Mouse (Mus musculus) neural tube, embryonic 12.5 days (tissue): ENCODE measurements around the gene Fam207a. TPM values are rescaled to one million over a fixed set of nuclear protein-coding genes. Genes with fewer than 3 reads are reported as not detected.

ENCODE experiments used
- ATAC-seq: fragments of 200-750 bp; cut with Nextera tagmentation; 2 replicates; pipeline ENCODE4 v1.8.0; 2017; ENCODE audit warnings: low read depth, mild to moderate bottlenecking, moderate TSS enrichment, moderate library complexity; ENCODE audit not compliant: low FRiP score
- H3K27ac ChIP-seq: fragments of 300-500 bp; sonication (generic); 2 replicates; pipeline ENCODE4 v1.5.1; 2016
- H3K27me3 ChIP-seq: fragments of 300-500 bp; sonication (generic); replicated peaks from 2 replicates; pipeline ENCODE4 v1.6.1; 2016; ENCODE audit warnings: mild to moderate bottlenecking
- H3K36me3 ChIP-seq: fragments of 300-500 bp; sonication (generic); 2 replicates; pipeline ENCODE4 v1.6.1; 2016; ENCODE audit warnings: mild to moderate bottlenecking
- H3K4me1 ChIP-seq: fragments of 300-500 bp; sonication (generic); 2 replicates; pipeline ENCODE4 v1.6.1; 2016
- H3K4me2 ChIP-seq: fragments of 300-500 bp; sonication (generic); replicated peaks from 2 replicates; pipeline ENCODE4 v1.6.1; 2016; ENCODE audit warnings: mild to moderate bottlenecking
- H3K4me3 ChIP-seq: fragments of 300-500 bp; sonication (generic); 2 replicates; pipeline ENCODE4 v1.5.1; 2016
- H3K9ac ChIP-seq: fragments of 300-500 bp; sonication (generic); 2 replicates; pipeline ENCODE4 v1.6.1; 2016; ENCODE audit warnings: mild to moderate bottlenecking
- H3K9me3 ChIP-seq: fragments of 300-500 bp; sonication (generic); 2 replicates; pipeline ENCODE4 v1.6.1; 2016; ENCODE audit warnings: mild to moderate bottlenecking
- WGBS: fragments of 180-500 bp; shearing (Covaris S2); methylation state at CpG from one replicate; pipeline ENCODE4 v1.1.7; 2016; 5-methylcytosine and 5-hydroxymethylcytosine counted together
- polyA plus RNA-seq: library from polyadenylated mRNA; unstranded; fragments of >200 nt; fragmentation: Nextera tagmentation; extraction: Ambion mirVana; gene quantifications from 2 replicates; pipeline ENCODE4 v1.2.1, GENCODE M21; 2016

Gene Fam207a
- polyA plus RNA-seq, 1 experiment from 2014 or later = 46.4 TPM

- Histone ChIP-seq H3K4me2 (no peak overlapping the region), H3K36me3 (no peaks in the 10 kb centered on the region), H3K9me3 (no peaks in the 10 kb centered on the region), H3K4me1 (no peaks in the 10 kb centered on the region), H3K27me3 (no peaks in the 10 kb centered on the region), H3K9ac (no peak overlapping the region), H3K27ac (no peak overlapping the region), H3K4me3 (no peak overlapping the region)
- no peak for ATAC-seq
- WGBS = 57% methylated on average over 7 of the region's 7 CpGs
These were observed 59.1 kb downstream of the Fam207a start for GRCm38 (mm10) chr10:77456507-77456906.

- H3K4me2 ChIP-seq = no peak overlapping the region
- ATAC-seq = no peak
- H3K27me3 ChIP-seq = no peaks in the 10 kb centered on the region
- no peaks in the 10 kb centered on the region for H3K4me1 ChIP-seq
- no peaks in the 10 kb centered on the region for H3K36me3 ChIP-seq
- H3K4me3 ChIP-seq = no peak overlapping the region
- 88% methylated on average over 14 of the region's 14 CpGs for WGBS
- H3K27ac ChIP-seq = no peak overlapping the region
- H3K9ac ChIP-seq = no peak overlapping the region
- H3K9me3 ChIP-seq = no peaks in the 10 kb centered on the region
These were observed 60.2 kb downstream of the Fam207a start for GRCm38 (mm10) chr10:77455251-77456010.

GRCm38 (mm10) chr10:77454795-77455194, 60.8 kb downstream of the Fam207a start:
- 77% methylated on average over 6 of the region's 6 CpGs for WGBS
- Histone ChIP-seq H3K9me3 (no peaks in the 10 kb centered on the region), H3K4me2 (no peak overlapping the region), H3K36me3 (no peaks in the 10 kb centered on the region), H3K4me3 (no peak overlapping the region), H3K4me1 (no peaks in the 10 kb centered on the region), H3K9ac (no peak overlapping the region), H3K27ac (no peak overlapping the region), H3K27me3 (no peaks in the 10 kb centered on the region)
- no peak for ATAC-seq

GRCm38 (mm10) chr10:77451822-77452221, 63.8 kb downstream of the Fam207a start:
- ATAC-seq = no peak
- Histone ChIP-seq H3K4me1 (no peaks in the 10 kb centered on the region; the same call in 1 of the 2 replicates), H3K4me2 (no peak overlapping the region), H3K36me3 (no peaks in the 10 kb centered on the region), H3K9ac (no peak overlapping the region), H3K4me3 (no peak overlapping the region), H3K27me3 (no peaks in the 10 kb centered on the region), H3K27ac (no peak overlapping the region), H3K9me3 (no peaks in the 10 kb centered on the region)
- 94% methylated on average over 4 of the region's 4 CpGs for WGBS

- no peak for ATAC-seq
- Histone ChIP-seq H3K4me1 (no peaks in the 10 kb centered on the region; the same call in 1 of the 2 replicates), H3K9ac (no peak overlapping the region), H3K9me3 (0 out of 2 replicates have a peak, but pooled peaks cover under 1% of the 10 kb centered on the region), H3K4me2 (no peak overlapping the region), H3K4me3 (no peak overlapping the region), H3K27me3 (no peaks in the 10 kb centered on the region), H3K27ac (no peak overlapping the region), H3K36me3 (no peaks in the 10 kb centered on the region)
These were observed 65.5 kb downstream of the Fam207a start for GRCm38 (mm10) chr10:77450159-77450464.

- ATAC-seq = no peak
- Histone ChIP-seq H3K27me3 (no peaks in the 10 kb centered on the region), H3K9ac (no peak overlapping the region), H3K27ac (no peak overlapping the region), H3K9me3 (0 out of 2 replicates have a peak, but pooled peaks cover 5% of the 10 kb centered on the region), H3K4me1 (no peaks in the 10 kb centered on the region; the same call in 1 of the 2 replicates), H3K36me3 (no peaks in the 10 kb centered on the region), H3K4me2 (peak overlapping the region; percentile 42), H3K4me3 (no peak overlapping the region)
- 47% methylated on average over 23 of the region's 23 CpGs for WGBS
These were observed 66.0 kb downstream of the Fam207a start for GRCm38 (mm10) chr10:77449315-77450158.

- Histone ChIP-seq H3K9ac (no peak overlapping the region), H3K4me3 (no peak overlapping the region), H3K4me2 (no peak overlapping the region), H3K36me3 (no peaks in the 10 kb centered on the region), H3K27me3 (no peaks in the 10 kb centered on the region), H3K4me1 (no peaks in the 10 kb centered on the region; the same call in 1 of the 2 replicates), H3K27ac (no peak overlapping the region), H3K9me3 (0 out of 2 replicates have a peak, but pooled peaks cover 5% of the 10 kb centered on the region)
- 73% methylated on average over 6 of the region's 6 CpGs for WGBS
- ATAC-seq = no peak
These were observed 66.8 kb downstream of the Fam207a start for GRCm38 (mm10) chr10:77448698-77449247.

- Histone ChIP-seq H3K4me1 (no peaks in the 10 kb centered on the region; the same call in 1 of the 2 replicates), H3K9me3 (0 out of 2 replicates have a peak, but pooled peaks cover 5% of the 10 kb centered on the region), H3K4me2 (no peak overlapping the region), H3K36me3 (no peaks in the 10 kb centered on the region), H3K27me3 (no peaks in the 10 kb centered on the region), H3K9ac (no peak overlapping the region), H3K4me3 (no peak overlapping the region), H3K27ac (no peak overlapping the region)
- ATAC-seq = no peak
- WGBS = 86% methylated on average over 7 of the region's 7 CpGs
These were observed 67.4 kb downstream of the Fam207a start for GRCm38 (mm10) chr10:77448209-77448608.

- WGBS = 36% methylated on average over 2 of the region's 2 CpGs
- no peak overlapping the region for H3K4me3 ChIP-seq
These were observed 67.8 kb downstream of the Fam207a start for GRCm38 (mm10) chr10:77447755-77448154.

GRCm38 (mm10) chr10:77442250-77442649, 73.3 kb downstream of the Fam207a start:
- H3K4me3 ChIP-seq = no peak overlapping the region
- no peaks in the 10 kb centered on the region for H3K4me1 ChIP-seq
- H3K27me3 ChIP-seq = no peaks in the 10 kb centered on the region
- no peak overlapping the region for H3K9ac ChIP-seq
- no peak overlapping the region for H3K4me2 ChIP-seq
- 81% methylated on average over 4 of the region's 4 CpGs for WGBS
- H3K27ac ChIP-seq = no peak overlapping the region
- H3K9me3 ChIP-seq = 0 out of 2 replicates have a peak, but pooled peaks cover 5% of the 10 kb centered on the region
- H3K36me3 ChIP-seq = no peaks in the 10 kb centered on the region
- no peak for ATAC-seq

More at GRCm38 (mm10) chr10:77447755-77448154, 67.8 kb downstream of the Fam207a start:
- ATAC-seq = no peak
- H3K36me3 ChIP-seq = no peaks in the 10 kb centered on the region
- no peak overlapping the region for H3K27ac ChIP-seq
- no peaks in the 10 kb centered on the region for H3K27me3 ChIP-seq
- H3K4me2 ChIP-seq = no peak overlapping the region
- no peaks in the 10 kb centered on the region; the same call in 1 of the 2 replicates for H3K4me1 ChIP-seq
- H3K9me3 ChIP-seq = 0 out of 2 replicates have a peak, but pooled peaks cover 5% of the 10 kb centered on the region
- H3K9ac ChIP-seq = no peak overlapping the region

- H3K4me3 ChIP-seq = no peak overlapping the region
- H3K27ac ChIP-seq = no peak overlapping the region
- no peak for ATAC-seq
- H3K27me3 ChIP-seq = no peaks in the 10 kb centered on the region
- no peak overlapping the region for H3K4me2 ChIP-seq
- no peak overlapping the region for H3K9ac ChIP-seq
- 0 out of 2 replicates have a peak, but pooled peaks cover 5% of the 10 kb centered on the region for H3K9me3 ChIP-seq
- no peaks in the 10 kb centered on the region for H3K4me1 ChIP-seq
- 84% methylated on average over 3 of the region's 3 CpGs for WGBS
- no peaks in the 10 kb centered on the region for H3K36me3 ChIP-seq
These were observed 73.8 kb downstream of the Fam207a start for GRCm38 (mm10) chr10:77441812-77442211.
